Mouse (Mus musculus): Measurements from ENCODE around the gene Tbc1d9.

Gene Tbc1d9

DNA sequence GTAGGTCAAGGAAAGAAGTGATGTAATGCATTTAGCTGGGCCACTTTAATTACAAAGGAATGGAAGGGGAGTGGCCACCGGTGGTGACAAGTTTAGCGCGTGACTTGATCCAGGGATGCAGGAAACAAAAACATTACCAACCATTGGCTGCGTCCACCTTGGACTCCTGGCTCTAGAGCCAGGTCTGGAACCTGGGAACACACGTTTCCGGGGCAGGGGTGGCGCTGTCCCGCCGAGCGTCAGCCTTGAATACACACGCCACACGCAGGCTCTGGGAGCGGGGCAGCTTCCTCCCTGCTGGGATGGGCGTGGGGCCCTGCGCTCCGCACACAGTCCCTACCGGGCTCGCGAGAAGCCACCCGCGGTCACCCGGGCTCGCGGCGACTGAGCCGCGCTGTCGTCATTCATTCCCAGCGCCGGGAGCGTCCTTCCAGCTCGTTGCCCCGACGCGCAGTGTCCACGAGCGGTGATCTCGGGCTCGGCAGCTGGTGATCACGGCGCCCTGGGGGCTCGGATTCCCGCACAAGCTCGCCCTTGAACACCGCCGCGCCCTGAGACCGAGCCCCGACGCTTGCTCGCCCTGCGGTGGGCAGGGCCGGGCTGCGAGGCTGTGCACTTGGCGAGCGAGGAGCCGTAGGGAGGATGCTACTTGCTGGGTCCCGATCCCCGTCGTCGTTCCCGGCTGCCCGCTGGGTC, at the start of gene Tbc1d9:
Gene Tbc1d9, plus strand, starts transcription at position 118 of the 696 bp plus-strand sequence.
- TF ChIP-seq CTCF (conservative IDR thresholded peaks at IDR 0.05; ENCODE audit: low read length) (no peak), POU5F1 (IDR thresholded peaks at IDR 0.05; ENCODE audit: borderline replicate concordance, low read length) (no peak), NANOG (IDR thresholded peaks at IDR 0.05; ENCODE audit: borderline replicate concordance, low read length) (no peak)
- no peaks in the 10 kb centered on the region for H3K36me3 ChIP-seq (ENCODE audit: insufficient read depth, low read length)
- no peaks in the 10 kb centered on the region for H3K9me3 ChIP-seq (ENCODE audit: low read length)
- H3K4me3 ChIP-seq (replicated peaks; ENCODE audit: low read length): peak within 1 kb of the TSS; percentile 89
- peaks cover 74% of the 10 kb centered on the region for H3K4me1 ChIP-seq (replicated peaks; ENCODE audit: low read depth, low read length)
- H3K27me3 ChIP-seq (ENCODE audit: insufficient read depth, low read length): peaks cover 4% of the 10 kb centered on the region; the same call in 1 of the 2 replicates

DNA sequence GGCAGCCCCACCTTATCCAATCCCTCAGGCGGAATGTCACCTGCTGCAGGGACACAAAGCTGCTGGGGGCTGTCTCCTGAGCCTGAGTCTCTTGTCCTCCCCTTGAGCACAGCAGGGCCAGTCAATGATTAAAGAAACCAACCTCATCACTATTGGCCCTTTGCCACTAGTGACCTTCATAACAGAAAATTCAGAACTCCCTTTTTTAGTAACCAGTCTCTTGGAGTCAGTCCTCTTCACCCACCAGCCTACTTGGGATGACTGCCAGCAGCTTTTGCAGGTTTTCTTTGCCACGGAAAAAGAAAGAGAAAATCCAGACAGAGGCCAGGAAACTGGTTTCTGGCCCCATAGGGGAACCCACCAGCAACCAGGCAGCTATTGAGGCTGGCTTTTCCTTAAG, 30.1 kb upstream of the Tbc1d9 start:
- TF ChIP-seq CTCF (conservative IDR thresholded peaks at IDR 0.05; ENCODE audit: low read length) (no peak), NANOG (IDR thresholded peaks at IDR 0.05; ENCODE audit: borderline replicate concordance, low read length) (no peak), POU5F1 (IDR thresholded peaks at IDR 0.05; ENCODE audit: borderline replicate concordance, low read length) (no peak)
- Histone ChIP-seq H3K4me1 (replicated peaks; ENCODE audit: low read depth, low read length) (no peaks in the 10 kb centered on the region), H3K9me3 (ENCODE audit: low read length) (no peaks in the 10 kb centered on the region), H3K36me3 (ENCODE audit: insufficient read depth, low read length) (no peaks in the 10 kb centered on the region), H3K27me3 (ENCODE audit: insufficient read depth, low read length) (no peaks in the 10 kb centered on the region), H3K4me3 (replicated peaks; ENCODE audit: low read length) (no peak overlapping the region)

GRCm38 (mm10) chr8:83140068-83140467, 25.1 kb upstream of the Tbc1d9 start:
- no peaks in the 10 kb centered on the region for H3K9me3 ChIP-seq (ENCODE audit: low read length)

DNA sequence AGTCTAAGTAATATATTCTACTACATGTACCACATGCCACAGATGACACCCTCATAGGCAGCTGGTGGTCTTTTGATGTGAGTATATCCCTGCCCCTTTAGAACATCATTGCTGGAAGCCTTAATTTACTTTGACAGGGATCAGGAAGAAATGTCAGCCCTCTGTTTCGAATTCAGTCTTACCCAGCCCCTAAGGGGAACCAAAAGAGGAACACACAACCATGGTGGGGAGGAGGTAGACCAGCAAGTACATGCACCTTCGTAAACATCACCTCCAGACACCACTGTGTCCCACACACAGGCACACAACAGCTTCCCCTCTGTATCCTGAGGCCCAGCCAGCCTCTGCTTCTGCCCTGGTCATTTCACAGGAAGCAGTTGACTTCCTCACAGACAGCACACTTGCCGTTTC, 24.4 kb upstream of the Tbc1d9 start:
- TF ChIP-seq POU5F1 (IDR thresholded peaks at IDR 0.05; ENCODE audit: borderline replicate concordance, low read length) (no peak), NANOG (IDR thresholded peaks at IDR 0.05; ENCODE audit: borderline replicate concordance, low read length) (no peak), CTCF (conservative IDR thresholded peaks at IDR 0.05; ENCODE audit: low read length) (no peak)
- H3K9me3 ChIP-seq (ENCODE audit: low read length): no peaks in the 10 kb centered on the region
- no peaks in the 10 kb centered on the region for H3K36me3 ChIP-seq (ENCODE audit: insufficient read depth, low read length)
- H3K4me1 ChIP-seq (replicated peaks; ENCODE audit: low read depth, low read length): no peaks in the 10 kb centered on the region
- no peaks in the 10 kb centered on the region for H3K27me3 ChIP-seq (ENCODE audit: insufficient read depth, low read length)
- no peak overlapping the region for H3K4me3 ChIP-seq (replicated peaks; ENCODE audit: low read length)

More at GRCm38 (mm10) chr8:83140068-83140467, 25.1 kb upstream of the Tbc1d9 start:
- Histone ChIP-seq H3K4me3 (replicated peaks; ENCODE audit: low read length) (no peak overlapping the region), H3K27me3 (ENCODE audit: insufficient read depth, low read length) (no peaks in the 10 kb centered on the region), H3K36me3 (ENCODE audit: insufficient read depth, low read length) (no peaks in the 10 kb centered on the region), H3K4me1 (replicated peaks; ENCODE audit: low read depth, low read length) (no peaks in the 10 kb centered on the region)
- TF ChIP-seq NANOG (IDR thresholded peaks at IDR 0.05; ENCODE audit: borderline replicate concordance, low read length) (no peak), POU5F1 (IDR thresholded peaks at IDR 0.05; ENCODE audit: borderline replicate concordance, low read length) (no peak), CTCF (conservative IDR thresholded peaks at IDR 0.05; ENCODE audit: low read length) (no peak)

GRCm38 (mm10) chr8:83141358-83141757, 23.8 kb upstream of the Tbc1d9 start:
- Histone ChIP-seq H3K27me3 (ENCODE audit: insufficient read depth, low read length) (no peaks in the 10 kb centered on the region), H3K4me3 (replicated peaks; ENCODE audit: low read length) (no peak overlapping the region), H3K4me1 (replicated peaks; ENCODE audit: low read depth, low read length) (no peaks in the 10 kb centered on the region), H3K9me3 (ENCODE audit: low read length) (no peaks in the 10 kb centered on the region), H3K36me3 (ENCODE audit: insufficient read depth, low read length) (no peaks in the 10 kb centered on the region)
- no peak for TF ChIP-seq NANOG (IDR thresholded peaks at IDR 0.05; ENCODE audit: borderline replicate concordance, low read length)
- no peak for TF ChIP-seq POU5F1 (IDR thresholded peaks at IDR 0.05; ENCODE audit: borderline replicate concordance, low read length)
- TF ChIP-seq CTCF (conservative IDR thresholded peaks at IDR 0.05; ENCODE audit: low read length): no peak

DNA sequence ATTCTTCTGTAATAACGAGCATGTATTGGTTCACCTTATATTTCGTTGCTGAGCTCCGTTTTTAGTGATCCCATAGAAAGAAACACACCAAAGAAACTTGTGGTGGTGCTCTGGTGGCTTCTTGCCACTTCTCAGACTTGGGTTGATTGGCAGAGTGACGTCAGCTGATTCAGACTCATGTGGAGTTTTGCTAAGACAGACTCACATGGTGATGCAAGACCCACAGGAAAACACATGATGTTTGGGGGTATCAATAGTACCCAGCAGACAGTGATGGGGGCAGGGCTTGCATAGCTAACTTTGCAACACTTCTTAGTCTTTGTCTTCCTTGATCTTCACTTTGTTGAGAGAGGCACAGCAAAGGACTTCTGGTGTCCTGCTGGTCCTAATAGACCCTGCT, 20.6 kb upstream of the Tbc1d9 start:
- H3K4me1 ChIP-seq (replicated peaks; ENCODE audit: low read depth, low read length): no peaks in the 10 kb centered on the region
- no peak for TF ChIP-seq POU5F1 (IDR thresholded peaks at IDR 0.05; ENCODE audit: borderline replicate concordance, low read length)
- no peak for TF ChIP-seq CTCF (conservative IDR thresholded peaks at IDR 0.05; ENCODE audit: low read length)
- no peak for TF ChIP-seq NANOG (IDR thresholded peaks at IDR 0.05; ENCODE audit: borderline replicate concordance, low read length)
- no peak overlapping the region for H3K4me3 ChIP-seq (replicated peaks; ENCODE audit: low read length)

DNA sequence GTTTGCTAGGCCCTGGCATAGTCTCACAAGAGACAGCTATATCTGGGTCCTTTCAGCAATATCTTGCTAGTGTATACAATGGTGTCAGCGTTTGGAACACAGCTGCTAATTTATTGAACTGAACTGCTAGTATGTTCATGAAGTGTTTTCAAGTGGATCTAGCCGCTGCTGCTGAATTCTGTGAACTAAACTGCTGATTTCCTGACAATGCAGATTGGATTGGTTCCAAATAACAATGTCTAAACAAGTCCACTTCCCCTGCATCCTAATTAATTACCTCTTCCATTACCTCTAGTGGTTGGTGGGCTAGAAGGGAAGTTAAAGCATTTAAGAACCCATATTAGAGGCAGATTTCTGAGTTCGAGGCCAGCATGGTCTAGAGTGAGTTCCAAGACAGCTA, 19.7 kb upstream of the Tbc1d9 start:
- H3K9me3 ChIP-seq (ENCODE audit: low read length): no peaks in the 10 kb centered on the region
- H3K36me3 ChIP-seq (ENCODE audit: insufficient read depth, low read length): no peaks in the 10 kb centered on the region
- H3K4me1 ChIP-seq (replicated peaks; ENCODE audit: low read depth, low read length): no peaks in the 10 kb centered on the region
- H3K4me3 ChIP-seq (replicated peaks; ENCODE audit: low read length): no peak overlapping the region
- H3K27me3 ChIP-seq (ENCODE audit: insufficient read depth, low read length): no peaks in the 10 kb centered on the region
- TF ChIP-seq POU5F1 (IDR thresholded peaks at IDR 0.05; ENCODE audit: borderline replicate concordance, low read length): no peak
- TF ChIP-seq NANOG (IDR thresholded peaks at IDR 0.05; ENCODE audit: borderline replicate concordance, low read length): no peak
- TF ChIP-seq CTCF (conservative IDR thresholded peaks at IDR 0.05; ENCODE audit: low read length): no peak

More for the DNA sequence above, 20.6 kb upstream of the Tbc1d9 start:
- Histone ChIP-seq H3K9me3 (ENCODE audit: low read length) (no peaks in the 10 kb centered on the region), H3K36me3 (ENCODE audit: insufficient read depth, low read length) (no peaks in the 10 kb centered on the region), H3K27me3 (ENCODE audit: insufficient read depth, low read length) (no peaks in the 10 kb centered on the region)

GRCm38 (mm10) chr8:83149124-83149523, 16.0 kb upstream of the Tbc1d9 start:
- no peaks in the 10 kb centered on the region for H3K36me3 ChIP-seq (ENCODE audit: insufficient read depth, low read length)
- no peak for TF ChIP-seq CTCF (conservative IDR thresholded peaks at IDR 0.05; ENCODE audit: low read length)
- no peak for TF ChIP-seq POU5F1 (IDR thresholded peaks at IDR 0.05; ENCODE audit: borderline replicate concordance, low read length)
- TF ChIP-seq NANOG (IDR thresholded peaks at IDR 0.05; ENCODE audit: borderline replicate concordance, low read length): no peak
- no peak overlapping the region for H3K4me3 ChIP-seq (replicated peaks; ENCODE audit: low read length)
- H3K27me3 ChIP-seq (ENCODE audit: insufficient read depth, low read length): no peaks in the 10 kb centered on the region
- peaks cover 4% of the 10 kb centered on the region; the same call in 1 of the 2 replicates for H3K9me3 ChIP-seq (ENCODE audit: low read length)
- H3K4me1 ChIP-seq (replicated peaks; ENCODE audit: low read depth, low read length): peaks cover 19% of the 10 kb centered on the region
